Mouse (Mus musculus): ENCODE measurements around the gene Fkbp10. TPM values are rescaled to one million over a fixed set of nuclear protein-coding genes. Genes with fewer than 3 reads are reported as not detected.

Fkbp10 gene
- polyA plus RNA-seq (2015; fragmentation: Nextera tagmentation; extraction: Ambion mirVana) = 25.5 and 29.5 TPM in 2 replicates

GRCm38 (mm10) chr11:100414914-100415822, at the start of gene Fkbp10:
Gene Fkbp10 (plus strand): TSS chr11:100415697.

GRCm38 (mm10) chr11:100397600-100398389, 17.7 kb upstream of the Fkbp10 start, which contains the start of gene Jup:
Gene Jup (minus strand): TSS chr11:100397763.

GRCm38 (mm10) chr11:100414021-100414913, 1.2 kb upstream of the Fkbp10 start, which contains the start of gene P3h4:
Gene P3h4 (minus strand): TSS chr11:100414836.

GRCm38 (mm10) chr11:100441797-100442196, 26.3 kb downstream of the Fkbp10 start, which contains the start of the genes Nt5c3b and Klhl10:
Gene Nt5c3b (minus strand): TSS chr11:100441808.
Gene Klhl10 (plus strand): TSS chr11:100441917.

DNA sequence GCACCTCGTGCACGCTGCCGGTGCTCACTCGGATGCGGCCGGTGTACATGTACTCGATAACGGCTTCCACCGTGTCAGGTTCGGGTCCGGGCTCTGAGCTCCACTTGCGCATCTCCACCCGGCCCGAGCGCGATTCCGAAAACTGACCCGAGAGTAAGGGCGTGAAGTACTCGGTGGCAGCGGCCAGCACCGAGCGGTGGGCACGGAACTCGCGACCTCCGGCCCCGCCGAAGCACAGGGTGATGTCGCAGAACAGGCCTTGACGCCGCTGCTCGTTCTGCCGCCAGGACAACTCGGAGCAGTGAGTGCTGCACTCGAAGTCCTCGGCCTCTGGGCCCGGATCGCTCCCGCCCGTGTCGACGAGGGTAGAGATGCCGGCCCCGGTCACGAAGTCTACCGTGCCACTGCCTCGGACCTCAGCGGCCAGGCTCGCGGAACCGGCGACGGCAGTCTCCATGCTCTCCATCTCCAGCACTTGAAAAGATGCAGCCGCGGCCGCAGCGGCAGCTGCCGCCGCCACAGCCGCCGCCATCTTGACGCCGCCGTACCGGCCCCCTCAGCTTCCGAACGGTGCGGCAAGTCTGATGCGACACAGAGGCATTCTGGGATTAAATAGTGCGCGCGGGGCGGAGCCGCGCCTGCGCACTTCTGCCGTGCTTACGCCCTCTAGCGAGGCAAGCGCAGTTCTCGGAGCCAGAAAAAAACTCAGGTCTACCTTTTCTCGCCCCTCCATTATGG, 56.9 kb downstream of the Fkbp10 start, which contains the start of gene Klhl11:
TSS of gene Klhl11 (minus strand) at position 545 of the 738 bp plus-strand sequence.

Small RNA genes within 50 kb of the gene (microRNA-seq; reads per million reads assigned to microRNA genes)
- gene Gm27374 = not detected

Other genes starting within 250 kb of the Fkbp10 start
- 0.09 and 0.15 TPM in 2 replicates for gene Krt9, start 222.5 kb upstream of the Fkbp10 start, polyA plus RNA-seq (2015; fragmentation: Nextera tagmentation; extraction: Ambion mirVana)
- 0.54 and 0.75 TPM in 2 replicates for gene Krt14, start 208.1 kb upstream of the Fkbp10 start, polyA plus RNA-seq (2015; fragmentation: Nextera tagmentation; extraction: Ambion mirVana)
- gene Krt16, start 166.8 kb upstream of the Fkbp10 start, polyA plus RNA-seq (2015; fragmentation: Nextera tagmentation; extraction: Ambion mirVana) = not detected in 2 replicates
- gene Krt17, start 154.7 kb upstream of the Fkbp10 start, polyA plus RNA-seq (2015; fragmentation: Nextera tagmentation; extraction: Ambion mirVana) = 1.7 and 3.1 TPM in 2 replicates
- gene Krt42, start 145.8 kb upstream of the Fkbp10 start, polyA plus RNA-seq (2015; fragmentation: Nextera tagmentation; extraction: Ambion mirVana) = 0.17 and 0.25 TPM in 2 replicates
- 1,292 and 1,377 TPM in 2 replicates for gene Eif1, start 95.8 kb upstream of the Fkbp10 start, polyA plus RNA-seq (2015; fragmentation: Nextera tagmentation; extraction: Ambion mirVana)
- 0.59 TPM in 1 of 2 replicates, not detected in the other for gene Gast, start 81.3 kb upstream of the Fkbp10 start, polyA plus RNA-seq (2015; fragmentation: Nextera tagmentation; extraction: Ambion mirVana)
- gene Hap1, start 59.6 kb upstream of the Fkbp10 start, polyA plus RNA-seq (2015; fragmentation: Nextera tagmentation; extraction: Ambion mirVana) = 386 and 429 TPM in 2 replicates
- 30.2 and 33.8 TPM in 2 replicates for gene Jup, start 17.9 kb upstream of the Fkbp10 start, polyA plus RNA-seq (2015; fragmentation: Nextera tagmentation; extraction: Ambion mirVana)
- gene P3h4, start 861 bp upstream of the Fkbp10 start, polyA plus RNA-seq (2015; fragmentation: Nextera tagmentation; extraction: Ambion mirVana) = 21.1 and 21.9 TPM in 2 replicates
- 99.7 and 103 TPM in 2 replicates for gene Nt5c3b, start 26.1 kb downstream of the Fkbp10 start, polyA plus RNA-seq (2015; fragmentation: Nextera tagmentation; extraction: Ambion mirVana)
- 0.32 and 0.47 TPM in 2 replicates for gene Klhl10, start 26.2 kb downstream of the Fkbp10 start, polyA plus RNA-seq (2015; fragmentation: Nextera tagmentation; extraction: Ambion mirVana)
- gene Klhl11, start 57.0 kb downstream of the Fkbp10 start, polyA plus RNA-seq (2015; fragmentation: Nextera tagmentation; extraction: Ambion mirVana) = 8.3 and 8.5 TPM in 2 replicates
- 118 and 128 TPM in 2 replicates for gene Acly, start 112.3 kb downstream of the Fkbp10 start, polyA plus RNA-seq (2015; fragmentation: Nextera tagmentation; extraction: Ambion mirVana)
- 1.3 and 2.2 TPM in 2 replicates for gene Ttc25, start 129.9 kb downstream of the Fkbp10 start, polyA plus RNA-seq (2015; fragmentation: Nextera tagmentation; extraction: Ambion mirVana)
- 170 and 228 TPM in 2 replicates for gene Cnp, start 159.2 kb downstream of the Fkbp10 start, polyA plus RNA-seq (2015; fragmentation: Nextera tagmentation; extraction: Ambion mirVana)
- gene Nkiras2, start 203.5 kb downstream of the Fkbp10 start, polyA plus RNA-seq (2015; fragmentation: Nextera tagmentation; extraction: Ambion mirVana) = 65.0 and 77.4 TPM in 2 replicates
- gene Dnajc7, start 204.5 kb downstream of the Fkbp10 start, polyA plus RNA-seq (2015; fragmentation: Nextera tagmentation; extraction: Ambion mirVana) = 208 and 230 TPM in 2 replicates